Mouse (Mus musculus) heart, postnatal 0 days (tissue): ENCODE results near the gene 1810010H24Rik. TPM values are rescaled to one million over a fixed set of nuclear protein-coding genes. Genes with fewer than 3 reads are reported as not detected.
"Not testable (repeated sequence)": the region's sequence is repeated elsewhere in the genome, so short reads cannot be mapped to it uniquely, and the experiment has no call there.

Experiments
- ATAC-seq: fragments of 200-750 bp; cut with Nextera tagmentation; 2 replicates; pipeline ENCODE4 v1.8.0; 2017; ENCODE audit warnings: low read depth, moderate number of reproducible peaks, moderate library complexity; ENCODE audit not compliant: insufficient read depth
- DNase-seq: peaks from one replicate; pipeline ENCODE4 v3.0.0-alpha.2; 2016; ENCODE audit warnings: low spot score
- H3K27ac ChIP-seq: fragments of 300-500 bp; sonication (generic); 2 replicates; pipeline ENCODE4 v1.5.1; 2014; ENCODE audit warnings: low read depth, mild to moderate bottlenecking
- H3K27me3 ChIP-seq: fragments of 300-500 bp; sonication (generic); 2 replicates; pipeline ENCODE4 v1.6.1; 2014; ENCODE audit warnings: low read length, mixed read lengths; ENCODE audit not compliant: control insufficient read depth, insufficient read depth
- H3K36me3 ChIP-seq: fragments of 300-500 bp; sonication (generic); replicated peaks from 2 replicates; pipeline ENCODE4 v1.6.1; 2014; ENCODE audit warnings: low read length, mixed read lengths; ENCODE audit not compliant: control insufficient read depth, insufficient read depth
- H3K4me1 ChIP-seq: fragments of 300-500 bp; sonication (generic); 2 replicates; pipeline ENCODE4 v1.6.1; 2014; ENCODE audit warnings: antibody characterized with exemption; ENCODE audit not compliant: control insufficient read depth, insufficient read depth
- H3K4me2 ChIP-seq: fragments of 300-500 bp; sonication (generic); 2 replicates; pipeline ENCODE4 v1.6.1; 2014; ENCODE audit warnings: low read depth, mild to moderate bottlenecking, low read length, moderate library complexity
- H3K4me3 ChIP-seq: fragments of 300-500 bp; sonication (generic); 2 replicates; pipeline ENCODE4 v1.5.1; 2014; ENCODE audit warnings: low read depth, low read length
- H3K9ac ChIP-seq: fragments of 300-500 bp; sonication (generic); replicated peaks from 2 replicates; pipeline ENCODE4 v1.6.1; 2014; ENCODE audit warnings: low read depth, low read length, mixed read lengths
- H3K9me3 ChIP-seq: fragments of 300-500 bp; sonication (generic); replicated peaks from 2 replicates; pipeline ENCODE4 v1.6.1; 2016; ENCODE audit warnings: low read length; ENCODE audit not compliant: control insufficient read depth
- CTCF ChIP-seq: IDR thresholded peaks from 2 replicates; pipeline ENCODE4 v1.5.1; 2016; ENCODE audit warnings: antibody characterized with exemption, control low read depth, low read depth
- EP300 ChIP-seq: IDR thresholded peaks from 2 replicates; pipeline ENCODE4 v1.6.1; 2016; ENCODE audit warnings: antibody characterized with exemption, low read depth
- WGBS: fragments of 180-500 bp; shearing (Covaris S2); extraction: QIAGEN DNeasy Blood & Tissue Kit; methylation state at CpG from one replicate; pipeline ENCODE4 v1.1.7; 2014; 5-methylcytosine and 5-hydroxymethylcytosine counted together
- polyA plus RNA-seq: library from polyadenylated mRNA; unstranded; fragments of >200 nt; fragmentation: Nextera tagmentation; extraction: Ambion mirVana; gene quantifications from 2 replicates; pipeline ENCODE4 v1.2.1, GENCODE M21; 2015
- total RNA-seq: library from RNA; depleted of rRNA; stranded (reverse); fragments of >200 nt; gene quantifications from 2 replicates; pipeline ENCODE4 v1.2.3, GENCODE M21; 2014; ENCODE audit warnings: low replicate concordance

1810010H24Rik gene
- total and polyA plus RNA-seq, 2 experiments from 2014 or later = 1.7 to 2.6 TPM

- Histone ChIP-seq H3K9me3 (no peaks in the 10 kb centered on the region), H3K27ac (no peak overlapping the region), H3K27me3 (no peaks in the 10 kb centered on the region), H3K4me1 (no peaks in the 10 kb centered on the region), H3K4me3 (no peak overlapping the region), H3K36me3 (peaks cover 76% of the 10 kb centered on the region), H3K9ac (no peak overlapping the region), H3K4me2 (no peak overlapping the region)
- ATAC-seq (no peak), DNase-seq (no peak)
- TF ChIP-seq EP300 = no peak
- no peak for TF ChIP-seq CTCF
- 79% methylated on average over 11 of the region's 11 CpGs for whole genome bisulfite sequencing
Observed at GRCm38 (mm10) chr11:107043361-107043760, 17.9 kb downstream of the 1810010H24Rik start.

- Histone ChIP-seq H3K4me2 (no peak overlapping the region), H3K27me3 (no peaks in the 10 kb centered on the region), H3K9me3 (no peaks in the 10 kb centered on the region), H3K27ac (no peak overlapping the region), H3K9ac (no peak overlapping the region), H3K4me3 (no peak overlapping the region), H3K4me1 (no peaks in the 10 kb centered on the region), H3K36me3 (peaks cover 67% of the 10 kb centered on the region)
- DNase-seq = peak; percentile 81
- 20% methylated on average over 5 of the region's 5 CpGs for WGBS
- ATAC-seq = peak; percentile 51
- TF ChIP-seq CTCF (peak; percentile 72), EP300 (no peak)
Observed at GRCm38 (mm10) chr11:107044321-107044720, 18.8 kb downstream of the 1810010H24Rik start.

DNA sequence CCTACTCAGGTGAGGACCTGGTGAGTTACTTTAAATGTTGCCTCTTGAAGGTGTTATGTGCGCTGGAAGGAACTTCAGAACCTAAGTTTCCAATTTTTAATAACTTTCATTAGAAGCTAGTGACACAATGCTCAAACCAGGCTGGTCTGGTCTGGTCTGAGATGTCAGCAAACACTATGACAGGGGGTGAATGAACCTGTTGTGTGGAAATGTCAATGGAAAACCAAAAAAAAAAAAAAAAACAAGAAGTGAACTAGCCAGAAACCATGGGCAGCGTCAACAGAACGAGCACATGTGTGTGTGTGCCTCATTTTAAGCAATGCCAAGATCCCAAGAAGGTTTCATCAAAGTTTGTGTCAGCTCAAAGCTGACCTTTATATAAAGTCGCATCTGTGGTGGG, 20.1 kb downstream of the 1810010H24Rik start:
- H3K27ac ChIP-seq = no peak overlapping the region
- no peak overlapping the region for H3K4me2 ChIP-seq
- H3K9ac ChIP-seq = no peak overlapping the region
- no peaks in the 10 kb centered on the region for H3K9me3 ChIP-seq
- ATAC-seq = no peak
- H3K27me3 ChIP-seq = no peaks in the 10 kb centered on the region
- H3K4me3 ChIP-seq = no peak overlapping the region
- no peaks in the 10 kb centered on the region for H3K4me1 ChIP-seq
- DNase-seq = no peak
- TF ChIP-seq CTCF (no peak), EP300 (no peak)
- peaks cover 57% of the 10 kb centered on the region for H3K36me3 ChIP-seq
- WGBS = 94% methylated on average over 4 of the region's 4 CpGs

DNA sequence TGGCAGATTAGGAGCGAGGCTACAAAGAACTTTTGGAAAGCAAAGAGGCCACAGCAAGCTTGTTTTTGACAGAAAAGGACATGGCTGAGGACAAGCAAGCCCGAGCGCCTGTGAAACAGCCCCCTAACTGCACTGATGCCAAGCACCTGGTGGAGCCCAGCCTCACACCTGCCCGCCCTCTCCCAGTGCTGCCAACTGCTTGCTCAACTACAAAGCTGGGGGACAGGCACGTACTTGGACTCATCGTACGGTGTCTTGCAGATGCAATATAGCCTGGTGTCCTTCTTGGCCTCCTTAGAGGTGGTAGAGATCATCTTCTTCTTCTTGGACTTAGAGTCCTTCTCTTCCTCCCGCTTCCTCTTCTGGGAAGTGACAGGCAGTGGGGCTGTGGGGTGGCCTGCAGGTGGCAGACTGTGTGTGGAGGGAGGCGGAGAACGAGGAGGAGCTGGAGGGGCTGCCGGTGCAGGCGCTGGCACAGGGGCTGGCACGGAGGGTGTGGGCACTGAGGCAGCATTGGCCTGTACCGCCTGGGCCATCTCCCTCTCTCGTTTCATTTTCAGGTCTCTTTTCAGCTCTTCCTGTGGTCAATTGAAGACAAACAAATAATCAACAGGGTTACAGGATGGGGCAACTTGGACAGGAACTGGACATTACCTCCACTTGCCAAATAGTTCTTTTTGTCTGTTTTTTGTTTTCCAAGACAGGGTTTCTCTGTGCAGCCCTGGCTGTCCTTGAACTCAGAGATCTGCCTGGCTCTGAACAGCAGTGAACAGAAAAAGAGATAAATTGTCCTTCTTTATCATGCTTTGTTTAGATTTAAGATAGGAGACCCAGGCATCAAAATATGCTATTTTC, 21.5 kb downstream of the 1810010H24Rik start:
- peaks cover 50% of the 10 kb centered on the region for H3K36me3 ChIP-seq
- no peaks in the 10 kb centered on the region for H3K4me1 ChIP-seq
- 86% methylated on average over 15 of the region's 15 CpGs for WGBS
- H3K27me3 ChIP-seq = no peaks in the 10 kb centered on the region
- H3K9ac ChIP-seq = no peak overlapping the region
- TF ChIP-seq EP300 = no peak
- no peak for TF ChIP-seq CTCF
- H3K4me2 ChIP-seq = no peak overlapping the region
- no peak overlapping the region for H3K4me3 ChIP-seq
- ATAC-seq (no peak), DNase-seq (no peak)
- no peak overlapping the region for H3K27ac ChIP-seq
- no peaks in the 10 kb centered on the region for H3K9me3 ChIP-seq

DNA sequence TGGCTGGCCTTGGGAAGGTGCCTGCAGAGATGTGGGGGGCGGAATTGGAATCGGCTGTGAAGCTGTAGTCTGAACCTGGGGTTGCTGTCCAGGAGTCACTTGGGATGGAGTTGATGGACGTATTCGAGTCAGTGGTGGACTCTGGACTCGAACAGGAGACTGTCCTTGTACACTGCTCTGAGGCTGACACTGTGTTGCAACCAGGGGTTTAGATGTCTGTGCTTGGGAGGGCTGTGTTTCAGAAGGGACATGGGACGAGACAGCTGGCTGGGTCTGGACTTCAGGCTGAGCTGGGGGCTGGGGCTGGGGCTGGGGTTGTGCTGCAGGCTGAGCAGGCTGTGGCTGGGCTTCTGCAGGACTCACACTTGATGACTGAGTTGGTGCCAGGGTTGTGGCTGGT, 29.4 kb downstream of the 1810010H24Rik start:
- TF ChIP-seq EP300 = no peak
- no peak for TF ChIP-seq CTCF
- Histone ChIP-seq H3K4me1 (no peaks in the 10 kb centered on the region), H3K4me3 (no peak overlapping the region), H3K27me3 (no peaks in the 10 kb centered on the region), H3K27ac (no peak overlapping the region), H3K9ac (no peak overlapping the region), H3K4me2 (no peak overlapping the region), H3K9me3 (no peaks in the 10 kb centered on the region), H3K36me3 (peaks cover 85% of the 10 kb centered on the region)
- WGBS = 92% methylated on average over 6 of the region's 6 CpGs
- ATAC-seq (no peak), DNase-seq (no peak)

DNA sequence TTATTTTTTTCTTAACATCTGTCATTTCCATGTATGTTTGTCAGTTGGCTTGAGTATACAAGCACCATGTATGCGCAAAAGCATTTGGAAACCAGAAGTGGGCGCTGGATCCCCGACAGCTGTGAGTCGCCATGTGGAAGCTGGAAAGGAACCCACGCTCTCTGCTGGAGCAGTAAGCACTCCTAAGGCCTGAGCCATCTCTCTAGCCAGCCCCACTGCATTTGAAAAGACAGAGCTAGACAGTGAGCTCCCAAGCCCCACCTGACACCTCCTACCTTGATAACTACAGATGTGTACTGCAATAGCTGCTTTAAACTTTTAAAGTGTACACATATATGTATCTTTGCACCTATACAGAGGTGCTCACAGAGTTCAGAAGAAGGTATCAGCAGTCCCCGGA, 31.9 kb downstream of the 1810010H24Rik start:
- no peaks in the 10 kb centered on the region for H3K9me3 ChIP-seq
- H3K27me3 ChIP-seq = no peaks in the 10 kb centered on the region
- H3K4me2 ChIP-seq = no peak overlapping the region
- H3K4me1 ChIP-seq = no peaks in the 10 kb centered on the region
- ATAC-seq = no peak
- DNase-seq = no peak
- no peak overlapping the region for H3K27ac ChIP-seq
- H3K36me3 ChIP-seq = peaks cover 100% of the 10 kb centered on the region
- TF ChIP-seq CTCF = no peak
- TF ChIP-seq EP300 = no peak
- WGBS = 87% methylated on average over 6 of the region's 6 CpGs
- no peak overlapping the region for H3K9ac ChIP-seq
- H3K4me3 ChIP-seq = no peak overlapping the region

DNA sequence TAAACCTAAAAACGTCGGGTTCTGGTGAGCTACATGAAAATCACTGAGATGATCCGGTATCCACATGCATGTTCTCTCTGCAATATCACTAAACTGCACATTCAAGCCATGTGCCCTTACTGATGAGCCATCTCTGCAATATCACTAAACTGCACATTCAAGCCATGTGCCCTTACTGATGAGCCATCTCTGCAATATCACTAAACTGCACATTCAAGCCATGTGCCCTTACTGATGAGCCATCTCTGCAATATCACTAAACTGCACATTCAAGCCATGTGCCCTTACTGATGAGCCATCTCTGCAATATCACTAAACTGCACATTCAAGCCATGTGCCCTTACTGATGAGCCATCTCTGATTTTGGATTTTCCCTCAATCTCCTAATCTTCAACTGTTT, 34.2 kb downstream of the 1810010H24Rik start:
- not testable (repeated sequence) for DNase-seq
- 91% methylated on average over 3 of the region's 3 CpGs for WGBS

More for the DNA sequence above, 34.2 kb downstream of the 1810010H24Rik start:
- ATAC-seq, H3K4me1 ChIP-seq, H3K9ac ChIP-seq, H3K27me3 ChIP-seq, H3K9me3 ChIP-seq, H3K27ac ChIP-seq, H3K4me3 ChIP-seq, H3K4me2 ChIP-seq: not testable (repeated sequence)
- H3K36me3 ChIP-seq = peaks cover 97% of the 10 kb centered on the region
